Mouse (Mus musculus) skeletal muscle tissue, adult 2 months (tissue): ENCODE measurements around the gene Sctr.

Experiments
- DNase-seq: peaks from one replicate; pipeline ENCODE4 v3.0.0-alpha.2; 2012; ENCODE audit warnings: low read depth, low spot score

The Sctr gene

GRCm38 (mm10) chr1:120101227-120101609 is 94.5 kb downstream of the Sctr start:
- DNase-seq, result no peak

- no peak for DNase-seq
Observed at GRCm38 (mm10) chr1:120105556-120105959, 98.9 kb downstream of the Sctr start.

- no peak for DNase-seq
Observed at GRCm38 (mm10) chr1:120109741-120110432, 103.2 kb downstream of the Sctr start.

- DNase-seq, result no peak
Observed at GRCm38 (mm10) chr1:120111766-120112165, 105.1 kb downstream of the Sctr start.

- DNase-seq, result no peak
Observed at GRCm38 (mm10) chr1:120112251-120113187, 105.8 kb downstream of the Sctr start.
